Comparison of ENCODE assay signal across 21 mouse cellular contexts in genomic region chr11:7233333-7233732, GRCm38 (mm10). TPM values are rescaled to one million over a fixed set of nuclear protein-coding genes. Genes with fewer than 3 reads are reported as not detected.
DNase-seq lines count a peak whose midpoint lies in the region; ATAC-seq and TF ChIP-seq lines count a peak whose summit lies in the region.
"Had no signal": no experiment of that assay in that cellular context is flagged by ENCODE, and none has a peak within 500 bp of the region (broad histone marks: within the 10 kb centered on the region; RNA-seq: fewer than 3 reads in every experiment).

No protein-coding gene starts in this region.

- TF ChIP-seq EP300 in lung, postnatal 0 days (IDR thresholded peaks at IDR 0.05), result no peak

- H3K27ac ChIP-seq in lung, postnatal 0 days (ENCODE audit: low read length), result no peak overlapping the region

- no peak overlapping the region for H3K4me3 ChIP-seq in lung, postnatal 0 days (ENCODE audit: low read depth, low read length)
- no peak overlapping the region for H3K4me3 ChIP-seq in lung, adult 2 months (replicated peaks; ENCODE audit: extremely low read depth, low read depth, low read length)

- no peaks in the 10 kb centered on the region for H3K9me3 ChIP-seq in lung, postnatal 0 days (ENCODE audit: low read length)

- no peak overlapping the region for H3K4me2 ChIP-seq in lung, postnatal 0 days (replicated peaks; ENCODE audit: low read depth, low read length)

- peak; percentile 56 for DNase-seq in lung, postnatal 0 days (ENCODE audit: low spot score)
- DNase-seq in lung, adult 2 months, result no peak
- DNase-seq in lung, postnatal 36 days, result peak; percentile 29
- DNase-seq in lung, postnatal 14 days, result no peak
- DNase-seq: adrenal gland, adult 2 months; adrenal gland, adult 8-10 months; adrenal gland, postnatal 10 days; adrenal gland, postnatal 14 days; adrenal gland, postnatal 25 days; adrenal gland, postnatal 36 days; B cell, adult 2 months; cerebellum, adult 11 months; cerebellum, adult 11-12 months; cerebellum, adult 18-20 months had no signal

- no peak overlapping the region for H3K9ac ChIP-seq in lung, postnatal 0 days (replicated peaks; ENCODE audit: low read depth)

- 50% methylated on average over 2 of the region's 2 CpGs for WGBS in lung, postnatal 0 days
- WGBS in lung, adult 2 months, result 69% methylated on average over 2 of the region's 2 CpGs

- no peak for TF ChIP-seq POLR2A in lung, adult 2 months (IDR thresholded peaks at IDR 0.05; ENCODE audit: borderline replicate concordance, extremely low read depth, low read depth, low read length)

- no peak for TF ChIP-seq CTCF in lung, postnatal 0 days (IDR thresholded peaks at IDR 0.05)
- no peak for TF ChIP-seq CTCF in lung, adult 2 months (IDR thresholded peaks at IDR 0.05; ENCODE audit: insufficient read depth, low read length)

- H3K4me1 ChIP-seq in lung, postnatal 0 days (ENCODE audit: insufficient read depth, low read depth, low read length), result no peaks in the 10 kb centered on the region
- no peaks in the 10 kb centered on the region for H3K4me1 ChIP-seq in lung, adult 2 months (ENCODE audit: control insufficient read depth, insufficient read depth, low read length)

- H3K27me3 ChIP-seq in lung, postnatal 0 days (replicated peaks; ENCODE audit: insufficient read depth, low read length), result no peaks in the 10 kb centered on the region
- H3K27me3 ChIP-seq: CH12.LX, Patski had no signal

- H3K36me3 ChIP-seq in lung, postnatal 0 days (ENCODE audit: insufficient read depth, low read length), result no peaks in the 10 kb centered on the region
- H3K36me3 ChIP-seq: G1E had no signal

- ATAC-seq in lung, postnatal 0 days, result peak; percentile 69
- ATAC-seq: activated CD4-positive, CD25-positive, alpha-beta regulatory T cell, adult 4 months; CD4-positive, CD25-positive, alpha-beta regulatory T cell, adult 4 months; Patski had no signal

RNA-seq across cellular contexts. Expression of gene Igfbp3, which starts 19.6 kb away (rescaled TPM):
- 23.7 and 45.9 TPM in 2 replicates for polyA plus RNA-seq in lung, postnatal 0 days (2015; fragmentation: Nextera tagmentation; extraction: Ambion mirVana)
- polyA plus RNA-seq in lung, adult 2 months (2012; rRNA removed), result 55.2 and 113 TPM in 2 replicates
- polyA plus RNA-seq: activated CD4-positive, CD25-positive, alpha-beta regulatory T cell, adult 4 months; CD4-positive, CD25-positive, alpha-beta regulatory T cell, adult 4 months; G1E had no signal

RNA-seq across cellular contexts. Expression of gene Igfbp1, which starts 35.8 kb away (rescaled TPM):
- 0.23 and 0.69 TPM in 2 replicates for polyA plus RNA-seq in lung, postnatal 0 days (2015; fragmentation: Nextera tagmentation; extraction: Ambion mirVana)
- polyA plus RNA-seq in lung, adult 2 months (2012; rRNA removed), result 0.07 TPM in 1 of 2 replicates, not detected in the other
- polyA plus RNA-seq: activated CD4-positive, CD25-positive, alpha-beta regulatory T cell, adult 4 months; C2C12; CD4-positive, CD25-positive, alpha-beta regulatory T cell, adult 4 months; G1E had no signal

RNA-seq across cellular contexts. Expression of gene Gm11985, which starts 45.0 kb away (rescaled TPM):
- polyA plus RNA-seq in lung, postnatal 0 days (2015; fragmentation: Nextera tagmentation; extraction: Ambion mirVana), result not detected in 2 replicates
- polyA plus RNA-seq in lung, adult 2 months (2012; rRNA removed), result not detected in 2 replicates
- polyA plus RNA-seq: activated CD4-positive, CD25-positive, alpha-beta regulatory T cell, adult 4 months; adrenal gland, adult 2 months; brain, embryonic 14.5 days; C2C12; CD4-positive, CD25-positive, alpha-beta regulatory T cell, adult 4 months; G1E; Patski had no signal

Comparison
In these comparisons a context has a peak if more than half of its experiments do, and no peak if none do; other contexts are left out.
1. DNase-seq: peak in lung, postnatal 0 days (single experiment) and lung, postnatal 36 days (single experiment); none in lung, adult 2 months (single experiment) and lung, postnatal 14 days (single experiment).